Mouse (Mus musculus) hindlimb bud, embryonic 11.5 days (tissue): ENCODE measurements around the gene Dbf4.

Experiments
- DNase-seq: peaks from one replicate; pipeline ENCODE4 v3.0.0-alpha.2; 2012; ENCODE audit warnings: low read depth, low spot score; ENCODE audit errors: extremely low spot score

Gene Dbf4

GRCm38 (mm10) chr5:8422157-8422931 lies at the start of gene Dbf4, which contains the start of gene Slc25a40:
Dbf4 (minus strand) TSS chr5:8422716.
Slc25a40 (plus strand) TSS chr5:8422850.
- DNase-seq: peak; percentile 54

- no peak for DNase-seq
Observed at GRCm38 (mm10) chr5:8456561-8456960, 34.0 kb upstream of the Dbf4 start.

- no peak for DNase-seq
Observed at GRCm38 (mm10) chr5:8455565-8455964, 33.0 kb upstream of the Dbf4 start.

- DNase-seq: no peak
Observed at GRCm38 (mm10) chr5:8439095-8439494, 16.6 kb upstream of the Dbf4 start.

- DNase-seq: no peak
Observed at GRCm38 (mm10) chr5:8437481-8438156, 15.1 kb upstream of the Dbf4 start.

- no peak for DNase-seq
Observed at GRCm38 (mm10) chr5:8425899-8426298, 3.4 kb upstream of the Dbf4 start.

GRCm38 (mm10) chr5:8424116-8424515 lies 1.6 kb upstream of the Dbf4 start:
- no peak for DNase-seq

GRCm38 (mm10) chr5:8422932-8423928 lies 714 bp upstream of the Dbf4 start:
- DNase-seq: peak; percentile 22

- DNase-seq: no peak
Observed at GRCm38 (mm10) chr5:8421424-8421823, 1.1 kb downstream of the Dbf4 start.

- no peak for DNase-seq
Observed at GRCm38 (mm10) chr5:8417443-8417842, 5.1 kb downstream of the Dbf4 start.

- DNase-seq: no peak
Observed at GRCm38 (mm10) chr5:8416683-8417413, 5.7 kb downstream of the Dbf4 start.

- DNase-seq: no peak
Observed at GRCm38 (mm10) chr5:8408746-8409145, 13.8 kb downstream of the Dbf4 start.

- no peak for DNase-seq
Observed at GRCm38 (mm10) chr5:8397587-8398249, 24.8 kb downstream of the Dbf4 start.

GRCm38 (mm10) chr5:8393891-8394583 lies 28.5 kb downstream of the Dbf4 start:
- DNase-seq: no peak

- no peak for DNase-seq
Observed at GRCm38 (mm10) chr5:8374297-8374906, 48.1 kb downstream of the Dbf4 start.

- no peak for DNase-seq
Observed at GRCm38 (mm10) chr5:8373415-8373814, 49.1 kb downstream of the Dbf4 start.

- DNase-seq: no peak
Observed at GRCm38 (mm10) chr5:8368781-8369180, 53.7 kb downstream of the Dbf4 start.

- DNase-seq: no peak
Observed at GRCm38 (mm10) chr5:8368328-8368692, 54.2 kb downstream of the Dbf4 start.
